Mouse (Mus musculus): ENCODE data around the gene Castor2.

DNA sequence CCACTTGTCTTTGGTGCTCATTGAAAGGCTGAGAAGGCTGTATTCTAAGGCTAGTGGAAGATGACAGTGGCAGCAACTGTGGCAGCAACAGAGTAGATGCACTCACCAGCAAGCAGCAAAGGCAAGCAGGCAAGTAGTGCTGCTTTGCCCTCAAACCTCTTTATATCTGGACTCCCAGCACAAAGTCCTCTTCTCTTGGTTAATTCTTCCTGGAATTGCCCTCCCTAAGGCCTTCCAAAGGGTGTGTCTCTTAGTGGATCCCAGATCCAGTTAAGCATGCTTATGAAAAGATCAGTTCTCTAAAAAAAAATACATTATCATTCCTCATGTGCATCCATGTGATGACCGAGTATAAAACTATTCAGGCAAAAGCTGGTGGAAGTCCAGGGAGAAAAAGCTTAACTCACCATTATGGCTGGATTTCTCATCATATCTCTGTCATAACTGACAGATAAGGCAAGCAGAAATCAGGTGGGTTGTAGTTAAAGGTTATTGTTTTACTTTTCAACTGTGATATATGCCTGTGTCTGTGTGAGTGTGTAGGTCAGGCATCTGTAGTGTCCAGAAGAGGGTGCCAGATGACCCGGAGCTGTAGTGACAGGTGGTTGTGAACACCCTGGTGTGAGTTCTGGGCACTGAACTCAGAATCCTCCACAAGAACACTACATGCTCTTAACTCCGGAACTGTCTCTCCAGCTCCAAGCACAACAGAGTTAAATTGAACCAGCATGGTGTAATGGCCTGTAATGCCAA lies 13.4 kb upstream of the Castor2 start:
- TF ChIP-seq CTCF (IDR thresholded peaks at IDR 0.05; ENCODE audit: extremely low read depth, insufficient read depth, low read length) (no peak), POLR2A (IDR thresholded peaks at IDR 0.05; ENCODE audit: extremely low read depth, insufficient read depth, low read length) (no peak)
